Mouse (Mus musculus) ES-Bruce4 (cell line): ENCODE results near the gene Vps37d.

ENCODE experiments used
- CTCF ChIP-seq: IDR thresholded peaks from one replicate; pipeline ENCODE4 v1.8.1; 2011; ENCODE audit warnings: low read depth, low read length
- POLR2A ChIP-seq: IDR thresholded peaks from one replicate; pipeline ENCODE4 v1.8.1; 2011; ENCODE audit warnings: low read length; ENCODE audit not compliant: insufficient read depth

GRCm38 (mm10) chr5:135079578-135079977, 1.5 kb upstream of the Vps37d start:
- TF ChIP-seq CTCF (no peak), POLR2A (no peak)
